Mouse (Mus musculus) cerebellum, postnatal 4 days (tissue): ENCODE results near the gene Rhox7b.
"Not testable (repeated sequence)": the region's sequence is repeated elsewhere in the genome, so short reads cannot be mapped to it uniquely, and the experiment has no call there.

Experiments
- DNase-seq, 2 experiments: peaks; one replicate each; pipeline ENCODE4 v3.0.0; 2022; ENCODE audit warnings: low spot score in 2 of 2, mixed read lengths in 1 of 2

Rhox7b gene

GRCm38 (mm10) chrX:37897132-37897531 is at the start of gene Rhox7b:
Gene Rhox7b, minus strand, starts transcription at chrX:37897232.
- DNase-seq = not testable (repeated sequence)

DNA sequence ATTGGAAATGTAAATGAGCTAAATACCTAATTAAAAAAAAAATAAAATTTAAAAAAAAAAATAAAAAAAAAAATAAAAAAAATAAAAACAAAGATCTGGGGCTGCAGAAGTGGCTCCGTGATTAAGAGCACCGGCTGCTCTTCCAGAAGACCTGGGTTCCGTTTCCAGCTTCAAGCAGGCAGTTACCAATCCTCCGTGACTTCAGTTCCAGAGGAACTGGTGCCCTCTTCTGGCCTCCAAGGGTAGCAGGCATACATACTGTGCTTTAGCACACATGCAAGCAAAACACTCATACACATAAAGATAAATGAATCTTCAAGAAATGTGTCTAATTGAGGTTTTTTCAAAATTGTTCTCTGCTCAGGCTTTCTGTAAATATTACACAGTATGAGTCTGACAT is 19.3 kb upstream of the Rhox7b start:
- DNase-seq = no peak

DNA sequence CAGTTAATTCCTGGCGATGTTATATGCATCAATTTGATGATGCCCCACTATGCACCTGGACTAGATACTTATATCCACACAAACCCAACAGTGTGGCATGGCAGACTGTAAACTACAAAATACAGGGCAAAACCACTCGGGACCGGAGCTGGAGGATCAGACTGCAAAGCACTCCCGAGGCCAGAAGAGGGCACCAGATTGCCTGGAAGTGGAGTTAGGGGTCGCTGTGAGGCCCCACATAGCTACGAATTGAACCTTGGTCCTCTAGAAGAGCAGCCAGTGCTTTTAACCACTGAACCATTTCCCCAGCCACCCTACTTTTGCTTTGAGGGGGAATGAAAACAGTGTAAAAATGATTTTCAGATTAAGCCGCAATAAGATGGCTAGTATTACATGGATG is 11.5 kb upstream of the Rhox7b start:
- DNase-seq = peak in 1 of 2 experiments; percentile 3

DNA sequence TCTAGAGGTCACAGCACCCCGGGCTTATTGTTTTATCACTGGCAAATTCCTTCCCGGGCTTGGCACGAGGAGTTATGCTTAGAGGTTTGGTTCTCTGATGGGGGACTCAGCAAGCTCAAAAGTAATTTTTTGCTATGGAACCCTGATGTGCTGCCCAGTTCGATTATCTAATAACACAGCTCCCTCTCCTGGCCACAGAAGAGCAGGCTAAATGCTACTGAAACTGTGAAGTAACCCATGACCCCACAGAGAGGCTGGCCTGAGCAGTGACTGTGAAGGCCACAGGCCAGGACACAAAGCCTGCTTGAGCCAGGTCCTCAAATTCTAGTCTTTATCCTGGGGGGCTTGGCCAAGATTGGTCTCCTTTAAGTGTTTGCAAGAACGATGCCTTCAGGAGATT is 6.7 kb upstream of the Rhox7b start:
- DNase-seq = no peak

GRCm38 (mm10) chrX:37901670-37902069 is 4.6 kb upstream of the Rhox7b start, which contains the start of gene Rhox9:
Gene Rhox9, minus strand, starts transcription at chrX:37901770.
- DNase-seq = not testable (repeated sequence)

GRCm38 (mm10) chrX:37878844-37879243 is 18.2 kb downstream of the Rhox7b start, which contains the start of gene Rhox8:
Gene Rhox8, minus strand, starts transcription at chrX:37878944.
- DNase-seq = no peak

GRCm38 (mm10) chrX:37871641-37872040 is 25.4 kb downstream of the Rhox7b start:
- no peak for DNase-seq
